Mouse (Mus musculus): Measurements from ENCODE around the gene Klf15.

DNA sequence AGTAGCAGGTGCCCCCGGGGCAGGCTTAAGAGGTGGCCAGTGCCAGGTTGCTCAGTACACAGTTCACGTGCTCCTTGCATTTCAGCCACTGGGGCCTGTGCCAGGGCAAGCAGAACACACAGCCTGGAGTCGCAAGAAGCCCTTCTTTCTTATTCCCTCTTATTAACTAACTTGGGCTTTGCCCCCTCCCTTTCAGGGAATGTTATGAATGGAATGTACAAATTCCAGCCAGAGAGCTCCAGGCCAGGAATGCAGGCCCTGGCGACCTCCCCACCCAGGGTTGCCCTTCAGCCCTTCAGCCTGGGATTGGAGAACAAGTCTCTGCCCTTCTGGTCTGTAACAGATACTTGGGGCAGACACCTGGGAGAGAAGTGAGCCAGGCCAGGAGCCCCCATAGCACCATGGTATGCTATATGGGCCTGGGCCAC is 45.8 kb downstream of the Klf15 start:
- TF ChIP-seq POLR2A (IDR thresholded peaks at IDR 0.05; ENCODE audit: borderline replicate concordance, extremely low read depth, insufficient read depth, insufficient read length, poor library complexity, severe bottlenecking) (no peak), CTCF (IDR thresholded peaks at IDR 0.05; ENCODE audit: borderline replicate concordance, extremely low read depth, insufficient read depth, insufficient read length) (no peak)
